Mouse (Mus musculus): ENCODE data around the gene Uap1.

- TF ChIP-seq CTCF (IDR thresholded peaks at IDR 0.05; ENCODE audit: borderline replicate concordance, extremely low read depth, insufficient read depth, insufficient read length), result no peak
- TF ChIP-seq POLR2A (IDR thresholded peaks at IDR 0.05; ENCODE audit: borderline replicate concordance, extremely low read depth, insufficient read depth, insufficient read length, poor library complexity, severe bottlenecking), result no peak
These were observed 11.8 kb upstream of the Uap1 start for GRCm38 (mm10) chr1:170186531-170186930.

All from brain, embryonic 14.5 days (tissue).